Mouse (Mus musculus) embryonic facial prominence, embryonic 14.5 days (tissue): Measurements from ENCODE around the gene Cbr2. TPM values are rescaled to one million over a fixed set of nuclear protein-coding genes. Genes with fewer than 3 reads are reported as not detected.
"Not testable (repeated sequence)": the region's sequence is repeated elsewhere in the genome, so short reads cannot be mapped to it uniquely, and the experiment has no call there.

ENCODE experiments used
- ATAC-seq: fragments of 200-750 bp; cut with Nextera tagmentation; 2 replicates; pipeline ENCODE4 v1.8.0; 2017; ENCODE audit warnings: low read depth, moderate number of reproducible peaks, moderate TSS enrichment
- DNase-seq: peaks from one replicate; pipeline ENCODE4 v3.0.0-alpha.2; 2015; ENCODE audit warnings: low spot score
- H3K27ac ChIP-seq: fragments of 300-500 bp; sonication (generic); replicated peaks from 2 replicates; pipeline ENCODE4 v1.5.1; 2014; ENCODE audit warnings: low read depth, mild to moderate bottlenecking, low read length, moderate library complexity
- H3K27me3 ChIP-seq: fragments of 300-500 bp; sonication (generic); replicated peaks from 2 replicates; pipeline ENCODE4 v1.6.1; 2014; ENCODE audit warnings: low read length; ENCODE audit not compliant: control insufficient read depth, insufficient read depth
- H3K36me3 ChIP-seq: fragments of 300-500 bp; sonication (generic); 2 replicates; pipeline ENCODE4 v1.6.1; 2014; ENCODE audit warnings: low read length, mixed read lengths; ENCODE audit not compliant: control insufficient read depth, insufficient read depth
- H3K4me1 ChIP-seq: fragments of 300-500 bp; sonication (generic); 2 replicates; pipeline ENCODE4 v1.6.1; 2014; ENCODE audit warnings: antibody characterized with exemption, low read length; ENCODE audit not compliant: control insufficient read depth, insufficient read depth
- H3K4me2 ChIP-seq: fragments of 300-500 bp; sonication (generic); 2 replicates; pipeline ENCODE4 v1.6.1; 2014; ENCODE audit warnings: low read depth, mild to moderate bottlenecking, low read length, moderate library complexity, mixed read lengths
- H3K4me3 ChIP-seq: fragments of 300-500 bp; sonication (generic); 2 replicates; pipeline ENCODE4 v1.5.1; 2014; ENCODE audit warnings: low read depth, mild to moderate bottlenecking, low read length
- H3K9ac ChIP-seq: fragments of 300-500 bp; sonication (generic); 2 replicates; pipeline ENCODE4 v1.6.1; 2014; ENCODE audit warnings: low read depth, mild to moderate bottlenecking, low read length, moderate library complexity, mixed read lengths
- H3K9me3 ChIP-seq: fragments of 300-500 bp; sonication (generic); 2 replicates; pipeline ENCODE4 v1.6.1; 2016; ENCODE audit warnings: low read length; ENCODE audit not compliant: control insufficient read depth
- WGBS: fragments of 180-500 bp; shearing (Covaris S2); extraction: QIAGEN DNeasy Blood & Tissue Kit; methylation state at CpG from one replicate; pipeline ENCODE4 v1.1.7; 2014; 5-methylcytosine and 5-hydroxymethylcytosine counted together
- polyA plus RNA-seq: library from polyadenylated mRNA; unstranded; fragments of >200 nt; fragmentation: Nextera tagmentation; extraction: Ambion mirVana; gene quantifications from 2 replicates; pipeline ENCODE4 v1.2.1, GENCODE M21; 2014

The Cbr2 gene
- polyA plus RNA-seq, 1 experiment from 2014 or later, result 113 TPM

GRCm38 (mm10) chr11:120744121-120744701 is 12.3 kb upstream of the Cbr2 start:
- Histone ChIP-seq H3K36me3 (no peaks in the 10 kb centered on the region), H3K9me3 (no peaks in the 10 kb centered on the region), H3K4me2 (no peak overlapping the region), H3K4me1 (no peaks in the 10 kb centered on the region), H3K27ac (no peak overlapping the region), H3K4me3 (no peak overlapping the region), H3K27me3 (no peaks in the 10 kb centered on the region), H3K9ac (no peak overlapping the region)
- WGBS, result 67% methylated on average over 7 of the region's 7 CpGs
- DNase-seq (peak; percentile 40), ATAC-seq (peak; percentile 70; the same call in 1 of the 2 replicates)

GRCm38 (mm10) chr11:120740981-120741380 is 9.1 kb upstream of the Cbr2 start:
- Histone ChIP-seq H3K27ac (no peak overlapping the region), H3K36me3 (no peaks in the 10 kb centered on the region), H3K27me3 (no peaks in the 10 kb centered on the region), H3K4me2 (no peak overlapping the region), H3K9ac (no peak overlapping the region), H3K4me1 (no peaks in the 10 kb centered on the region), H3K9me3 (no peaks in the 10 kb centered on the region), H3K4me3 (no peak overlapping the region)
- WGBS, result 91% methylated on average over 5 of the region's 5 CpGs
- DNase-seq, result no peak
- ATAC-seq, result no peak

GRCm38 (mm10) chr11:120736424-120736823 is 4.5 kb upstream of the Cbr2 start:
- Histone ChIP-seq H3K9ac (no peak overlapping the region), H3K36me3 (no peaks in the 10 kb centered on the region), H3K4me1 (peaks cover 6% of the 10 kb centered on the region; the same call in 1 of the 2 replicates), H3K4me2 (no peak overlapping the region), H3K27me3 (no peaks in the 10 kb centered on the region), H3K4me3 (no peak overlapping the region), H3K27ac (no peak overlapping the region), H3K9me3 (no peaks in the 10 kb centered on the region)
- DNase-seq, result no peak
- no peak for ATAC-seq
- WGBS, result 71% methylated on average over 6 of the region's 6 CpGs

GRCm38 (mm10) chr11:120733521-120733920 is 1.6 kb upstream of the Cbr2 start:
- H3K9ac ChIP-seq, result no peak overlapping the region
- H3K27ac ChIP-seq, result no peak overlapping the region
- H3K4me1 ChIP-seq, result peaks cover 6% of the 10 kb centered on the region; the same call in 1 of the 2 replicates
- H3K9me3 ChIP-seq, result no peaks in the 10 kb centered on the region
- no peaks in the 10 kb centered on the region for H3K36me3 ChIP-seq
- WGBS, result 39% methylated on average over 6 of the region's 6 CpGs
- peak; percentile 77 for DNase-seq
- H3K27me3 ChIP-seq, result no peaks in the 10 kb centered on the region
- H3K4me2 ChIP-seq, result no peak overlapping the region
- H3K4me3 ChIP-seq, result no peak overlapping the region
- ATAC-seq, result no peak

GRCm38 (mm10) chr11:120731395-120731794 is 519 bp downstream of the Cbr2 start:
- DNase-seq, result no peak
- Histone ChIP-seq H3K4me3 (no peak overlapping the region), H3K9ac (no peak overlapping the region), H3K9me3 (no peaks in the 10 kb centered on the region), H3K27ac (no peak overlapping the region), H3K27me3 (no peaks in the 10 kb centered on the region), H3K4me1 (peaks cover 11% of the 10 kb centered on the region; the same call in 1 of the 2 replicates), H3K4me2 (peak overlapping the region; percentile 12), H3K36me3 (no peaks in the 10 kb centered on the region)
- no peak for ATAC-seq
- 93% methylated on average over 1 of the region's 1 CpGs for WGBS

- H3K9me3 ChIP-seq, result no peaks in the 10 kb centered on the region
- no peak for DNase-seq
- no peak overlapping the region for H3K27ac ChIP-seq
- no peaks in the 10 kb centered on the region for H3K27me3 ChIP-seq
- H3K36me3 ChIP-seq, result no peaks in the 10 kb centered on the region
- no peak overlapping the region for H3K4me2 ChIP-seq
- no peak overlapping the region for H3K4me3 ChIP-seq
- ATAC-seq, result no peak
- H3K4me1 ChIP-seq, result peaks cover 13% of the 10 kb centered on the region; the same call in 1 of the 2 replicates
- H3K9ac ChIP-seq, result no peak overlapping the region
- 90% methylated on average over 10 of the region's 10 CpGs for WGBS
Observed at GRCm38 (mm10) chr11:120730331-120730870, 1.5 kb downstream of the Cbr2 start.

GRCm38 (mm10) chr11:120729432-120730050 is 2.4 kb downstream of the Cbr2 start:
- peak overlapping the region; percentile 41 for H3K4me2 ChIP-seq
- 3% methylated on average over 17 of the region's 21 CpGs for WGBS
- peak; percentile 73 for DNase-seq
- not testable (repeated sequence) for ATAC-seq, H3K36me3 ChIP-seq, H3K4me3 ChIP-seq, H3K27me3 ChIP-seq, H3K9me3 ChIP-seq, H3K27ac ChIP-seq, H3K9ac ChIP-seq
- peaks cover 13% of the 10 kb centered on the region; the same call in 1 of the 2 replicates for H3K4me1 ChIP-seq

- Histone ChIP-seq H3K9me3 (no peaks in the 10 kb centered on the region), H3K36me3 (0 out of 2 replicates have a peak, but pooled peaks cover 5% of the 10 kb centered on the region), H3K4me2 (0 out of 2 replicates have a peak overlapping the region, but pooled peaks have one; percentile 41), H3K27me3 (no peaks in the 10 kb centered on the region), H3K9ac (no peak overlapping the region), H3K4me1 (peaks cover 13% of the 10 kb centered on the region; the same call in 1 of the 2 replicates), H3K4me3 (no peak overlapping the region), H3K27ac (no peak overlapping the region)
- no peak for ATAC-seq
- 75% methylated on average over 11 of the region's 11 CpGs for WGBS
- no peak for DNase-seq
Observed at GRCm38 (mm10) chr11:120728530-120729240, 3.2 kb downstream of the Cbr2 start.
